Mouse (Mus musculus) adrenal gland, postnatal 36 days (tissue): ENCODE results near the gene Ranbp2. TPM values are rescaled to one million over a fixed set of nuclear protein-coding genes. Genes with fewer than 3 reads are reported as not detected.
"Not testable (repeated sequence)": the region's sequence is repeated elsewhere in the genome, so short reads cannot be mapped to it uniquely, and the experiment has no call there.

ENCODE experiments used
- DNase-seq, 2 experiments: peaks; one replicate each; pipeline ENCODE4 v3.0.0; 2021; ENCODE audit warnings: mixed read lengths in 1 of 2
- total RNA-seq, 2 experiments: library from RNA; stranded (reverse); gene quantifications; 2 replicates each; pipeline ENCODE4 v1.2.3; 2021

Ranbp2 gene
- total RNA-seq, 2 experiments from 2014 or later: 80.4 to 85.1 TPM

GRCm38 (mm10) chr10:58496732-58497131 is 50.0 kb downstream of the Ranbp2 start:
- DNase-seq: no peak

GRCm38 (mm10) chr10:58497320-58498284 is 50.9 kb downstream of the Ranbp2 start, which contains the start of gene Ccdc138:
TSS of gene Ccdc138 (plus strand) at chr10:58497948.
- peak; percentile 95 to 97 for DNase-seq

GRCm38 (mm10) chr10:58498516-58498915 is 51.8 kb downstream of the Ranbp2 start:
- DNase-seq: peak in 1 of 2 experiments; percentile 4

GRCm38 (mm10) chr10:58529358-58529757 is 82.6 kb downstream of the Ranbp2 start:
- no peak for DNase-seq

- DNase-seq: no peak
These were observed 84.4 kb downstream of the Ranbp2 start for GRCm38 (mm10) chr10:58530896-58531790.

GRCm38 (mm10) chr10:58532177-58532576 is 85.5 kb downstream of the Ranbp2 start:
- DNase-seq: no peak

- DNase-seq: not testable (repeated sequence)
These were observed 89.6 kb downstream of the Ranbp2 start for GRCm38 (mm10) chr10:58536276-58536675.

GRCm38 (mm10) chr10:58540613-58541012 is 93.9 kb downstream of the Ranbp2 start:
- DNase-seq: no peak

Other genes starting within 250 kb of the Ranbp2 start
- not detected for gene AW822073, start 222.0 kb upstream of the Ranbp2 start, total RNA-seq
- not detected for gene Duxf3, start 214.2 kb upstream of the Ranbp2 start, total RNA-seq
- not detected for gene Gm4981, start 210.2 kb upstream of the Ranbp2 start, total RNA-seq
- 10 to 100 TPM; 40.9 to 47.4 TPM for gene Gcc2, start 191.4 kb upstream of the Ranbp2 start, total RNA-seq
- gene Lims1, start 123.5 kb upstream of the Ranbp2 start, total RNA-seq: 10 to 100 TPM; 48.8 to 62.8 TPM
- gene Ccdc138, start 51.0 kb downstream of the Ranbp2 start, total RNA-seq: 1 to 10 TPM; 2.3 to 3.1 TPM
- under 1 TPM; 0.20 TPM for gene Edar, start 228.7 kb downstream of the Ranbp2 start, total RNA-seq